Mouse (Mus musculus): ENCODE data around the gene Med28.
A peak's percentile ranks its signal among the peaks of the same experiment; 100 is the strongest.

Med28 gene

GRCm38 (mm10) chr5:45519960-45520808, at the start of gene Med28:
Gene Med28, plus strand, starts transcription at chr5:45520229.
- peak; percentile 96 for DNase-seq

GRCm38 (mm10) chr5:45472880-45473450, 47.1 kb upstream of the Med28 start:
- peak; percentile 51 to 53 for DNase-seq

DNA sequence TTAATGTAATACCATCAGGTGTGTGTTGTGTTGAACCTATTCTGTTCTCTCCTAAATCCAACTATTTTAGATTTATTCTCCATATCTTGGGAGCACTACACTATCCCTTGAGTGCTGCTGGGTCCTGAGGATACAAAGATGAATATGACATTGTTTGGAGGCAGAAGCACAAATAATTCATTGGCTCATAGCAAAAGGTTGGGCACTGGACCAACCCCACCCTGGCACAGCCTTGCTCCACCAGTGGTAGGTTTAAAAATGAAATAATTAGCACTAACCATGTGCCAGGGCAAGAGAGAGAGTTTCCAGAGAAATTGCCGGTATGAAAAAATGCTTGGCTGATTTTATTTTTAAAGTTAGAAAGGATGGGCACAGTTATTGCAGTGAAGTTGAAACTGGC, 46.5 kb upstream of the Med28 start:
- DNase-seq = no peak

DNA sequence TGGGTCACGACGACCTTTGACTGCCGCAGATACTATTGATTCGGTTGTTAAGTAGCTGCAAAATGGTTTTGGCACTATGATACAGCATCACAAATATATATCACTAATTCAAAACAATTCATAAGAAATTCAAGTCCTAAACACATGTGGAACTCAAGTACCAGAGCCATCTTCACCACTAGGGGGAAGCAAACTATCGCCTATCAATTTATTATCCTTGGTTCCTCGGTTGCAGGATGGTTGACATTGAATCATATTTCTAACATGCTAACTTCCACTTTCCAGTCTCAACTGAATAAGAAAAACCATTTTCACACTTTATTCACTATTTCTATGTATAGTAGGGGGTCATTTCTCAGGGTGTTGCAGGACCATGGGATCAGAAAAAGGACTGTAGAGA, 45.8 kb upstream of the Med28 start:
- peak in 1 of 2 experiments; percentile 60 for DNase-seq

DNA sequence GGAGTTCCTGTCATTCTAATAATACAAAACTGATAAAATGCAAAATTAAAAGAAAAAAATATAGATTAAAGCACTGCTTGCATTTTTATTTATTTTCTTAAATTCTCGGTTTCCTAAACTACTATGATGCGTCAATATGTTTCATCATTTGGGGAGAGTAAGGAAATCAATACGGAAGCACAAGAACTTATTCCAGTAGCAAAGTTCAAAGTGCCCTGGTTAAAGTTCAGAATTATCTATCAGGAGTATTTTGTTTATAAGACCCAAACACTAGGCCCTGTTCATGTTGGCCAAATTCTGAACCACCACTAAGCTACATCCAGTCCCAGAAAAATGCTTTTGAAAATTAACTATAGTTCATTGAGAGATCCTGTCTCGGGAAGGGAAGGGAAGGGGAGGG, 45.3 kb upstream of the Med28 start:
- DNase-seq = no peak

DNA sequence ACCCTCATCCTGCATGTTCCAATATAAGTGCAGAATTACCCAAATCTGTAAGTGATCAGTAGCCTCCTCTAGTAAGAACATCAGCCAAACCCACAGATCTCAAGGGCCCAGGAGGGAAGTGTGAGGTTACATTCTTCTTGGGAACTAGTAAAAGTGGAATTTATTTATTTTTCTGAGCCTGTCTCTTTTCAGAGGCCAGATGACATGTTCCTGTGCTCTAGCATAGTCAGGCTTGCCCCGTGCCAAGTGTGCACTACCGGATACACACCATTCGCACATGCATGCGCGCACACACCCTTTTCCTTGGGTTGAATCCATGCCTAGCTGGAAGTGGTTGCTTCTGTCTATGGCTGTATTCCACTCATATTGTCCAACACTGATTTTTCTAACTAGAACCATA, 44.3 kb upstream of the Med28 start:
- peak in 1 of 2 experiments; percentile 41 for DNase-seq

DNA sequence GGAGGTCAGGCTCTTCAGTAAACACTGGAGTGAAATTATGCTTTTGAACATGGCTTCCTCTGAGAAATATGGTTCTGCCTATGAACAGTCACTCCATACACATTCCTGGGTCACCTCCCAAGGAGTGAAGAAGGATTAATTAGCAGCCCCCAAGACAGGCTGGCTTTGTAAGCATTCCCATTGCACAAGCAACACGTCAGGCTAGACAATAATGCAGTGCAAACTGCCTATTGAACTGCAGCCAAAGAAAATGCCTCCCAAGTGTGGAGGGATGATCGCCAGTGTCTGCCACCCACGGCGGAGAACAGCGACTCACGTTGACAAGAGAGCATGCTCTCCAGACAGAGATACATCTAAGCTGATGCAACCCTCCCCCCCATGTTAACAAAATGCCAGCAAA, 43.7 kb upstream of the Med28 start:
- peak; percentile 43 to 72 for DNase-seq

DNA sequence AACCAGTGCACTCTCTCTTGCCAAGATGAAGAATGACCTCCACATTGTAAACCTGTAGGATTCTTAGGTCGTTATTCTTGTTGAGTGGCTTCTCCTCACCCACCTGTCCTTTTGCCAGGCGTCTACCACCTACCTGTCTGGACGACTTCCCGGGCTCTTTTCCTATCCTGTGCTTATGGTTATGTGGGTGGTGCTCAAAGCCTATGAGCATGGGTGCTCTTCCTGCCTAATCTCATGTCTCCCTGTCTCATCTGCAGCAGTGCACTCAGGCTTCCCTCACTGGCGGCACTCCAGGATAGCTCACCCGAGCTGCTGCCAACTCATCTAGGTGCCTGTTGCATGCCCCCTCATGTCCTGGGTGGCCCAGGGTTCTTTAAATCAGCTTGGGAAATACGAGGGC, 42.4 kb upstream of the Med28 start:
- no peak for DNase-seq

- no peak for DNase-seq
Observed at GRCm38 (mm10) chr5:45480066-45480465, 40.0 kb upstream of the Med28 start.

- no peak for DNase-seq
Observed at GRCm38 (mm10) chr5:45481125-45481524, 38.9 kb upstream of the Med28 start.

GRCm38 (mm10) chr5:45482607-45483006, 37.4 kb upstream of the Med28 start:
- DNase-seq = no peak

DNA sequence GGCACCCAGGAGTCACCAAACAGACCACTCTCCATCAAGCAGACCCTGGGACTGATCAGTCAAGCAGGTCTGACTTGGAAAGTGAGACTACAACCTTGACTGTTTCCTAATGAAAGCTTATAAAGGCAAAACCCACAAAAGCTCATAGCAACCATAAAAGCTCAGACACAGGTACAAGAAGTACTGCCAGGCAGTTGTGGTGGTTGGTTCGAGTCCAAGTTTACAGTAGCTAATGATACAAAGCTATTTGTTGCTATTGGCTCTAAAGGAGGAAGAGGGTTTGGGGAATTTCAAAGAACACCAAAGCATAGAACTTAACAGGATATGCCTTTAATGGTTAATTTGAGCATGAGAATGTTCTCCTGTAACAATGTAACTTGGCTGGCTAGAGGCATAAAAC, 36.4 kb upstream of the Med28 start:
- DNase-seq = no peak

GRCm38 (mm10) chr5:45491776-45492175, 28.3 kb upstream of the Med28 start:
- no peak for DNase-seq

- peak; percentile 100 for DNase-seq
Observed at GRCm38 (mm10) chr5:45493191-45494092, 26.6 kb upstream of the Med28 start, which contains the start of gene Lap3. Gene Lap3, plus strand, starts transcription at chr5:45493374.

- DNase-seq = no peak
Observed at GRCm38 (mm10) chr5:45494093-45494755, 25.8 kb upstream of the Med28 start.

GRCm38 (mm10) chr5:45495429-45495975, 24.5 kb upstream of the Med28 start:
- no peak for DNase-seq

DNA sequence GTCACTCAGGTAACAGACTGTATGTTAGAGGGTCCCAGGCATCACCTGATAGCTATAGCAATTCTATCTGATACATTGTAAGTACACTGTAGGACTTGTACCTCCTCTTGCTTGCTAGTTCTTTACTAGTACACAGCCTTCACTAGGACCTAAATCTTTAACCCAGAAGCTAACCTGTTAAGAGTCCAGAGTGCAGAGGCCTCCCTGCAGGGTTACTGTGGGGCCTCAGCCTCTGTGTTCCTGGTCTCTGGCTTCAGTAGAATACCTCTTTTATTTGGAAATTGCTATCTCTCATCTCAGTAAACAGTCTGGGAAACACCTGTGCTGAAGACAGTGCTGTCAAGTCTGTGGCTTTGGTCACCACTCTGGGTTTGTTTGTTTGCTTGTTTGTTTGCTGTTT, 24.0 kb upstream of the Med28 start:
- no peak for DNase-seq

- DNase-seq = no peak
Observed at GRCm38 (mm10) chr5:45496479-45496878, 23.6 kb upstream of the Med28 start.

DNA sequence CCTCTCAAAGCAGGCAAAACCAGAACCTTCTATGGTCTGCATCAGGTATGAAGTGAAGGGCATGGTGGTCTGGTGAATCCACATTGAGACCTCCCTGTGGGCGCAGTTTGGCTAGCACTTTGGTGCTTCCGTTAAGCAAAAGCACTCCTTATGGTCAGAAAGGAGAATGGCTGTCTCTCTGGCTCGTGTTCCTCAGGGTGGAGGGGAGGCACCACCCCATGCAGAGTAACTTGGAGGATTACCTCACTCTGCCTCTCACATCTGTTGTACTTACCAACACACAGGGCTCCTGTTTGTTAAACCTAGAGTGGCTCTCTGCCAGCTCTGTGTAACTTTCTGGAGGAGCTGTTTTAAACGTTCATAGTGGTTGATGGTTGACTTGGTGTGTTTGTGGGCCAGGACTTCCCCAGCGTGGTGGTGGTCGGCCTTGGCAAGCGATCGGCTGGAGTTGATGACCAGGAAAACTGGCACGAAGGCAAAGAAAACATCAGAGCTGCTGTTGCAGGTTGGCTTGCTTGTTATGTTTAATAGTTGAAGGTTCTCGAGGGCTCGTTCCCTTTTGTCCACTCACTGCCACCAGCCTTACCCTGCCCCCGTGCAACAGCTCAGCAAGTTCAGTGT, 23.0 kb upstream of the Med28 start:
- DNase-seq = no peak

DNA sequence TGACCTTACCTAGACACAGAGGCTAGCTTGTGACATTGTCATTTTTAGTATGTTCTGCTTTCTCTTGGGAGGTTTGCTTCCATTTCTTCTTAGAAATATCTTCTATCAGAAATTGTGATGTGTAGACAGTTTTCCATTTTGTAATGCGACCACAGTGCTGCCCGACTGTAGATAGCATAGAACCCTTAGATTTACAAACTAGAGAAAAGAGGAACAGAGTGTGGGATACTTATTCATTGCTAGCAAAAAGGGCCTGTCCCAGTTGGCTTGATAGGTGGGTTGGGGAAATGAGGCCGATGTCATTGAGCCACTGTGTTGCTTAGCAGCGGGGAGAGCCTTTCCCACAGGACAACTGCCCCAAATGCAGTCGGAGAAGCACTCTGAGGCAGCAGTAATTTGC, 22.5 kb upstream of the Med28 start:
- no peak for DNase-seq

DNA sequence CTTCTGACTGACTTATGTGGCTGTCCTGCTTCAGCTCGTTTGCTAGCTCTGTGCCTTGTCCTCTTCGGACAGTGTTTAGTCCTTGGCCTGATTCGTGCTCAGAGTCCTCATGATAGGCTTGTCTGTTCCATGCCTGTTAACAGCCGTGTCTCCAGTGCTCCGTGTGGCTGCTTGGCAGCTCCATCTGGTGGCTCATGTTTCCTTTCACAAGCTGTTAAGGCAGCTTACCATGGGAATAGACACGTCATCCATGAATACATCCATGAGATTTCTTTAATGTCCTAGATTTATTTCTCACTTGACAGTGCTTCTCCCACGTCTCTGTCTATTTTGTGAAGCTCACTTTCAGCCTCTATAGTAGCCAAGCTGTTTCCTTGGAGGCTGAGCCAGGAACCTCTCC, 10.0 kb upstream of the Med28 start:
- DNase-seq = no peak

- no peak for DNase-seq
Observed at GRCm38 (mm10) chr5:45512908-45513307, 7.1 kb upstream of the Med28 start.

Data from lung, postnatal 4 days (tissue).